ENCODE assay signal across 24 mouse cellular contexts in genomic region chr11:81658850-81659249, GRCm38 (mm10).
DNase-seq lines count a peak whose midpoint lies in the region; ATAC-seq and TF ChIP-seq lines count a peak whose summit lies in the region.
"Had no signal": no experiment of that assay in that cellular context is flagged by ENCODE, and none has a peak within 500 bp of the region (broad histone marks: within the 10 kb centered on the region; RNA-seq: fewer than 3 reads in every experiment).

No protein-coding gene starts in this region.

- DNase-seq in forebrain, postnatal 0 days, result peak; percentile 66
- no peak for DNase-seq in forebrain, embryonic 11.5 days (ENCODE audit: low spot score)
- peak; percentile 23 for DNase-seq in left cerebral cortex, postnatal 4 days
- DNase-seq in left cerebral cortex, adult 11 months (ENCODE audit: low spot score), result no peak
- peak; percentile 47 to 75 for DNase-seq in right cerebral cortex, postnatal 10 days (ENCODE audit: low spot score in 2 of 2)
- DNase-seq in right cerebral cortex, adult 2 months (ENCODE audit: low spot score in 2 of 2), result no peak
- DNase-seq in right cerebral cortex, postnatal 4 days, result peak; percentile 32
- no peak for DNase-seq in limb, embryonic 10.5 days (ENCODE audit: low spot score)
- DNase-seq: adrenal gland, adult 8-10 months; cerebellum, adult 9-11 months; gastrocnemius, postnatal 25 days; heart, adult 18-20 months; kidney, adult 18-20 months; kidney, postnatal 4 days; lung, adult 2 months; thymus, postnatal 25 days had no signal

- no peak overlapping the region for H3K4me2 ChIP-seq in forebrain, postnatal 0 days (ENCODE audit: low read depth)
- no peak overlapping the region for H3K4me2 ChIP-seq in forebrain, embryonic 11.5 days (ENCODE audit: low read depth, low read length, severe bottlenecking)
- H3K4me2 ChIP-seq: embryonic facial prominence, embryonic 12.5 days; heart, embryonic 12.5 days; limb, embryonic 13.5 days; liver, embryonic 12.5 days; neural tube, embryonic 15.5 days; stomach, embryonic 15.5 days had no signal

- intact Hi-C loops in left cerebral cortex, postnatal 4 days (cut with DNase I), result no loop called here

- no peak for TF ChIP-seq CTCF in forebrain, postnatal 0 days (IDR thresholded peaks at IDR 0.05; ENCODE audit: low read depth)

- peaks cover 9% of the 10 kb centered on the region; the same call in 1 of the 2 replicates for H3K4me1 ChIP-seq in forebrain, postnatal 0 days (ENCODE audit: insufficient read depth)
- peaks cover 2% of the 10 kb centered on the region; the same call in 1 of the 2 replicates for H3K4me1 ChIP-seq in forebrain, embryonic 11.5 days (replicated peaks; ENCODE audit: control insufficient read depth, insufficient read depth, low read length)
- no peaks in the 10 kb centered on the region; the same call in 1 of the 2 replicates for H3K4me1 ChIP-seq in limb, embryonic 10.5 days
- H3K4me1 ChIP-seq: embryonic facial prominence, embryonic 12.5 days; heart, embryonic 12.5 days; limb, embryonic 13.5 days; liver, embryonic 12.5 days; stomach, embryonic 15.5 days had no signal

- no peaks in the 10 kb centered on the region for H3K27me3 ChIP-seq in forebrain, postnatal 0 days (ENCODE audit: insufficient read depth, low read length)
- H3K27me3 ChIP-seq in forebrain, embryonic 11.5 days (ENCODE audit: control insufficient read depth, insufficient read depth, low read length), result no peaks in the 10 kb centered on the region
- H3K27me3 ChIP-seq in limb, embryonic 10.5 days (ENCODE audit: low read depth, poor library complexity, severe bottlenecking), result no peaks in the 10 kb centered on the region
- H3K27me3 ChIP-seq: embryonic facial prominence, embryonic 12.5 days; heart, embryonic 12.5 days; limb, embryonic 13.5 days; liver, embryonic 12.5 days; neural tube, embryonic 15.5 days; stomach, embryonic 15.5 days had no signal

- no peak overlapping the region for H3K9ac ChIP-seq in forebrain, postnatal 0 days
- H3K9ac ChIP-seq in forebrain, embryonic 11.5 days (ENCODE audit: low read length), result no peak overlapping the region
- H3K9ac ChIP-seq: embryonic facial prominence, embryonic 12.5 days; heart, embryonic 12.5 days; limb, embryonic 13.5 days; liver, embryonic 12.5 days; neural tube, embryonic 15.5 days; stomach, embryonic 15.5 days had no signal

- H3K9me3 ChIP-seq in forebrain, postnatal 0 days (ENCODE audit: low read length), result no peaks in the 10 kb centered on the region
- H3K9me3 ChIP-seq in forebrain, embryonic 11.5 days (ENCODE audit: control insufficient read depth, low read length), result no peaks in the 10 kb centered on the region
- no peaks in the 10 kb centered on the region for H3K9me3 ChIP-seq in limb, embryonic 10.5 days (replicated peaks)
- H3K9me3 ChIP-seq: embryonic facial prominence, embryonic 12.5 days; heart, embryonic 12.5 days; limb, embryonic 13.5 days; liver, embryonic 12.5 days; neural tube, embryonic 15.5 days; stomach, embryonic 15.5 days had no signal

- WGBS in forebrain, postnatal 0 days, result 31% methylated on average over 1 of the region's 1 CpGs
- WGBS in forebrain, embryonic 11.5 days, result 87% methylated on average over 1 of the region's 1 CpGs
- 94% methylated on average over 1 of the region's 1 CpGs for WGBS in limb, embryonic 10.5 days

- ATAC-seq in forebrain, postnatal 0 days, result peak; percentile 62
- ATAC-seq in forebrain, embryonic 11.5 days (replicated peaks; ENCODE audit: low FRiP score), result no peak
- ATAC-seq: activated CD4-positive, CD25-positive, alpha-beta regulatory T cell, adult 4 months; liver, embryonic 12.5 days had no signal

- H3K27ac ChIP-seq in forebrain, postnatal 0 days (ENCODE audit: low read depth, low read length), result no peak overlapping the region
- no peak overlapping the region for H3K27ac ChIP-seq in forebrain, embryonic 11.5 days (ENCODE audit: low read depth, low read length)
- H3K27ac ChIP-seq in limb, embryonic 10.5 days, result no peak overlapping the region
- H3K27ac ChIP-seq: embryonic facial prominence, embryonic 12.5 days; limb, embryonic 13.5 days; liver, embryonic 12.5 days; neural tube, embryonic 15.5 days; stomach, embryonic 15.5 days had no signal

- H3K4me3 ChIP-seq in forebrain, postnatal 0 days (ENCODE audit: low read depth, low read length), result no peak overlapping the region
- no peak overlapping the region for H3K4me3 ChIP-seq in forebrain, embryonic 11.5 days (ENCODE audit: low read depth, low read length)
- H3K4me3 ChIP-seq in limb, embryonic 10.5 days, result no peak overlapping the region
- H3K4me3 ChIP-seq: embryonic facial prominence, embryonic 12.5 days; erythroblast, embryonic 14.5 days; heart, embryonic 12.5 days; limb, embryonic 13.5 days; liver, embryonic 12.5 days; neural tube, embryonic 15.5 days; stomach, embryonic 15.5 days had no signal

- no peaks in the 10 kb centered on the region for H3K36me3 ChIP-seq in forebrain, postnatal 0 days (ENCODE audit: insufficient read depth)
- no peaks in the 10 kb centered on the region for H3K36me3 ChIP-seq in forebrain, embryonic 11.5 days (ENCODE audit: control insufficient read depth, insufficient read depth, low read length)
- no peaks in the 10 kb centered on the region for H3K36me3 ChIP-seq in limb, embryonic 10.5 days
- H3K36me3 ChIP-seq: embryonic facial prominence, embryonic 12.5 days; heart, embryonic 12.5 days; limb, embryonic 13.5 days; liver, embryonic 12.5 days; neural tube, embryonic 15.5 days; stomach, embryonic 15.5 days had no signal

Comparison
In these comparisons a context has a peak if more than half of its experiments do, and no peak if none do; other contexts are left out.
1. DNase-seq: peak in forebrain, postnatal 0 days (single experiment), left cerebral cortex, postnatal 4 days (single experiment), right cerebral cortex, postnatal 10 days (2 of 2) and right cerebral cortex, postnatal 4 days (single experiment); none in forebrain, embryonic 11.5 days (single experiment), left cerebral cortex, adult 11 months (single experiment), right cerebral cortex, adult 2 months (0 of 2) and limb, embryonic 10.5 days (single experiment).